Mouse (Mus musculus) embryonic facial prominence, embryonic 13.5 days (tissue): ENCODE measurements around the gene Tescl. TPM values are rescaled to one million over a fixed set of nuclear protein-coding genes. Genes with fewer than 3 reads are reported as not detected.
A peak's percentile ranks its signal among the peaks of the same experiment; 100 is the strongest.

ENCODE experiments used
- ATAC-seq: fragments of 200-750 bp; cut with Nextera tagmentation; 2 replicates; pipeline ENCODE4 v1.8.0; 2017; ENCODE audit warnings: low read depth; ENCODE audit not compliant: insufficient number of reproducible peaks, insufficient read depth, low FRiP score, low TSS enrichment
- H3K27ac ChIP-seq: fragments of 300-500 bp; sonication (generic); 2 replicates; pipeline ENCODE4 v1.5.1; 2015; ENCODE audit warnings: moderate library complexity, mild to moderate bottlenecking, inconsistent platforms
- H3K27me3 ChIP-seq: fragments of 300-500 bp; sonication (generic); 2 replicates; pipeline ENCODE4 v1.6.1; 2015; ENCODE audit warnings: mild to moderate bottlenecking, inconsistent platforms
- H3K36me3 ChIP-seq: fragments of 300-500 bp; sonication (generic); 2 replicates; pipeline ENCODE4 v1.6.1; 2015; ENCODE audit warnings: mild to moderate bottlenecking, inconsistent platforms
- H3K4me1 ChIP-seq: fragments of 300-500 bp; sonication (generic); 2 replicates; pipeline ENCODE4 v1.6.1; 2015; ENCODE audit warnings: inconsistent platforms
- H3K4me2 ChIP-seq: fragments of 300-500 bp; sonication (generic); 2 replicates; pipeline ENCODE4 v1.6.1; 2015; ENCODE audit warnings: moderate library complexity, mild to moderate bottlenecking, inconsistent platforms
- H3K4me3 ChIP-seq: fragments of 300-500 bp; sonication (generic); 2 replicates; pipeline ENCODE4 v1.5.1; 2015; ENCODE audit warnings: mild to moderate bottlenecking, inconsistent platforms
- H3K9ac ChIP-seq: fragments of 300-500 bp; sonication (generic); 2 replicates; pipeline ENCODE4 v1.6.1; 2015; ENCODE audit warnings: mild to moderate bottlenecking, inconsistent platforms
- H3K9me3 ChIP-seq: fragments of 300-500 bp; sonication (generic); 2 replicates; pipeline ENCODE4 v1.6.1; 2016; ENCODE audit warnings: inconsistent platforms
- WGBS: fragments of 180-500 bp; shearing (Covaris S2); methylation state at CpG from one replicate; pipeline ENCODE4 v1.1.7; 2015; ENCODE audit warnings: mixed read lengths; 5-methylcytosine and 5-hydroxymethylcytosine counted together
- polyA plus RNA-seq: library from polyadenylated mRNA; unstranded; fragments of >200 nt; fragmentation: Nextera tagmentation; extraction: Ambion mirVana; gene quantifications from 2 replicates; pipeline ENCODE4 v1.2.1, GENCODE M21; 2015

Tescl gene
- polyA plus RNA-seq, 1 experiment from 2014 or later: 0.25 TPM

GRCm38 (mm10) chr7:24371809-24372145, 38.0 kb upstream of the Tescl start:
- no peak for ATAC-seq
- no peak overlapping the region for H3K9ac ChIP-seq
- H3K27me3 ChIP-seq: peaks cover 4% of the 10 kb centered on the region
- no peaks in the 10 kb centered on the region for H3K9me3 ChIP-seq
- H3K4me3 ChIP-seq: no peak overlapping the region
- H3K4me2 ChIP-seq: no peak overlapping the region
- peaks cover 22% of the 10 kb centered on the region for H3K4me1 ChIP-seq
- no peak overlapping the region for H3K27ac ChIP-seq
- H3K36me3 ChIP-seq: no peaks in the 10 kb centered on the region
- 62% methylated on average over 3 of the region's 3 CpGs for WGBS

GRCm38 (mm10) chr7:24371012-24371808, 37.5 kb upstream of the Tescl start:
- no peaks in the 10 kb centered on the region for H3K36me3 ChIP-seq
- no peak overlapping the region for H3K9ac ChIP-seq
- H3K4me3 ChIP-seq: no peak overlapping the region
- peaks cover 20% of the 10 kb centered on the region for H3K4me1 ChIP-seq
- H3K9me3 ChIP-seq: no peaks in the 10 kb centered on the region
- no peaks in the 10 kb centered on the region for H3K27me3 ChIP-seq
- H3K27ac ChIP-seq: no peak overlapping the region
- no peak for ATAC-seq
- 92% methylated on average over 6 of the region's 7 CpGs for WGBS
- H3K4me2 ChIP-seq: 0 out of 2 replicates have a peak overlapping the region, but pooled peaks have one; percentile 28

- Histone ChIP-seq H3K9me3 (no peaks in the 10 kb centered on the region), H3K27ac (no peak within 1 kb of the TSS), H3K9ac (peak within 1 kb of the TSS; percentile 32; the same call in 1 of the 2 replicates)
Measured at GRCm38 (mm10) chr7:24369731-24370541, 36.2 kb upstream of the Tescl start, which contains the start of gene Kcnn4. Gene Kcnn4 (plus strand): TSS chr7:24370263.

DNA sequence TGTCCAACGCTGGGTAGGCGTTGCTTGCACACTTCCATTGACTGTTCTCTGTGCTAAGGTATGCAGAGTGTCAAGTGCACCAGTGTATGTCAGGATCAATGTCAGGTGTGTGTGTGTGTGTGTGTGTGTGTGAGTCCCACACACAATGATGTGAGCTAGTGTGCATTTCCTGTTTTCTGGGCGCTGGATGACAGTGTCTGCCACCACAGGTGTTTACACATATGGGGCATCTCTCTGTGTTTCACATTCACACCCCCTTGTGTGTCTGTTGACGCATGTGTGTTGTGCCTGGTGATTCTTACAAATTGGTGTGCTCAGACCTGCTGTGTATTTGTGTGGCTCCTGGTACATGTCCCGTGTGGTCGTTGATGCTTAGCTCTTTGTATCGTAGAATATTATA, 35.2 kb upstream of the Tescl start:
- no peak for ATAC-seq
- Histone ChIP-seq H3K27ac (no peak overlapping the region), H3K9ac (no peak overlapping the region), H3K9me3 (no peaks in the 10 kb centered on the region), H3K4me2 (no peak overlapping the region), H3K36me3 (no peaks in the 10 kb centered on the region), H3K4me3 (no peak overlapping the region), H3K4me1 (peaks cover 22% of the 10 kb centered on the region), H3K27me3 (no peaks in the 10 kb centered on the region)
- WGBS: 82% methylated on average over 7 of the region's 7 CpGs

More at GRCm38 (mm10) chr7:24369731-24370541, 36.2 kb upstream of the Tescl start, which contains the start of gene Kcnn4:
- Histone ChIP-seq H3K36me3 (no peaks in the 10 kb centered on the region), H3K4me3 (0 out of 2 replicates have a peak within 1 kb of the TSS, but pooled peaks have one; percentile 7), H3K27me3 (no peaks in the 10 kb centered on the region), H3K4me2 (peak within 1 kb of the TSS; percentile 28; the same call in 1 of the 2 replicates), H3K4me1 (peaks cover 21% of the 10 kb centered on the region)
- ATAC-seq: no peak
- 37% methylated on average over 23 of the region's 23 CpGs for WGBS

- ATAC-seq: no peak
- Histone ChIP-seq H3K4me2 (no peak overlapping the region), H3K4me1 (peaks cover 17% of the 10 kb centered on the region), H3K36me3 (no peaks in the 10 kb centered on the region), H3K27me3 (no peaks in the 10 kb centered on the region), H3K9ac (no peak overlapping the region), H3K27ac (no peak overlapping the region), H3K4me3 (no peak overlapping the region), H3K9me3 (no peaks in the 10 kb centered on the region)
- 57% methylated on average over 4 of the region's 4 CpGs for WGBS
Measured at GRCm38 (mm10) chr7:24368226-24368625, 34.5 kb upstream of the Tescl start.

- WGBS: 72% methylated on average over 15 of the region's 15 CpGs
- no peak for ATAC-seq
- no peak overlapping the region for H3K27ac ChIP-seq
- no peaks in the 10 kb centered on the region for H3K36me3 ChIP-seq
- H3K27me3 ChIP-seq: no peaks in the 10 kb centered on the region
- no peak overlapping the region for H3K4me2 ChIP-seq
- H3K4me3 ChIP-seq: no peak overlapping the region
- peaks cover 12% of the 10 kb centered on the region for H3K4me1 ChIP-seq
- no peaks in the 10 kb centered on the region for H3K9me3 ChIP-seq
- no peak overlapping the region for H3K9ac ChIP-seq
Measured at GRCm38 (mm10) chr7:24366716-24367632, 33.2 kb upstream of the Tescl start.

GRCm38 (mm10) chr7:24365258-24366014, 31.7 kb upstream of the Tescl start:
- ATAC-seq: no peak
- 75% methylated on average over 5 of the region's 5 CpGs for WGBS

DNA sequence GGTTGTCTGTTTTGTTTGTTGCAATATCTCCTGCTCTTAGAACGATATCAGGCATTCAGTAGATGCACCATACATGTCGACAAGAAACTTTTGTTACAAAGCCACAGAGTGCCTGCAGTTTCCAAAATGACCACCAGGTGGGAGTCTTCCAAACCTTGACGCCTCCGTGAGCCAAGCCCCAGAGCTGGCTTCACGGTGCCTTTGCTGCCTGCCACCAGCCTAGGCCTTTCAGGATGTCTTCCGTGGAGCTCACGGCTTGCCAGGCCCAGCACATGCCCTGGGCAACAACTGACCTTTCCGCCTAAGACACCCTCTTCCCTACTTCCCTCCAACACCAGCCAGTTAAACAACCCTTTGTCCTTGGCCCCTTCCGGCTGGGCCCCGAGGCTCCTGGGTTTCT, 31.1 kb upstream of the Tescl start:
- Histone ChIP-seq H3K4me2 (no peak overlapping the region), H3K27me3 (no peaks in the 10 kb centered on the region), H3K9me3 (no peaks in the 10 kb centered on the region), H3K36me3 (no peaks in the 10 kb centered on the region), H3K9ac (no peak overlapping the region), H3K27ac (no peak overlapping the region), H3K4me3 (no peak overlapping the region), H3K4me1 (peaks cover 6% of the 10 kb centered on the region; the same call in 1 of the 2 replicates)
- WGBS: 19% methylated on average over 10 of the region's 10 CpGs
- no peak for ATAC-seq

More at GRCm38 (mm10) chr7:24365258-24366014, 31.7 kb upstream of the Tescl start:
- Histone ChIP-seq H3K36me3 (no peaks in the 10 kb centered on the region), H3K27me3 (no peaks in the 10 kb centered on the region), H3K4me3 (no peak overlapping the region), H3K4me2 (no peak overlapping the region), H3K9me3 (no peaks in the 10 kb centered on the region), H3K27ac (no peak overlapping the region), H3K4me1 (peaks cover 11% of the 10 kb centered on the region), H3K9ac (no peak overlapping the region)

DNA sequence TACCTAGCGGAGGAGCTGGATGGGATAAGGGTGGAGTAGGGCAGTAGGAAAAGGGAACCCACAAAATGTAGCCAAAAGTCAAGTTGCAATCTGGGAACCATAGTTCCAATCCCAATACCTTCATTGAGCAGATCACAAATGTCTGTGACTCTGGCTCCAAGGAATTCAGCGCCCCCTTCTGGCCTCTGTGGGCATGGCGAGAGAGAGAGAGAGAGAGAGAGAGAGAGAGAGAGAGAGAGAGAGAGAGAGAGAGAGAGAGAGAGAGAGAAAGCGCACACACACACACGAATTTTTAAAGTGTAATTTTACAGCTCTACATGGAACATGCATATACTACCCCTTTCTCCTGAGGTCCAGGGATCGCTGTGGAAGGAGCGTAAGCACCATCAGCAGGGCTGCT, 29.5 kb upstream of the Tescl start:
- ATAC-seq: no peak
- Histone ChIP-seq H3K27me3 (no peaks in the 10 kb centered on the region), H3K9me3 (no peaks in the 10 kb centered on the region), H3K36me3 (no peaks in the 10 kb centered on the region), H3K9ac (no peak overlapping the region), H3K4me2 (no peak overlapping the region), H3K27ac (no peak overlapping the region), H3K4me1 (peaks cover 3% of the 10 kb centered on the region; the same call in 1 of the 2 replicates), H3K4me3 (no peak overlapping the region)
- 20% methylated on average over 7 of the region's 7 CpGs for WGBS

GRCm38 (mm10) chr7:24361001-24361400, 27.3 kb upstream of the Tescl start:
- Histone ChIP-seq H3K4me2 (no peak overlapping the region), H3K27me3 (no peaks in the 10 kb centered on the region), H3K36me3 (no peaks in the 10 kb centered on the region), H3K9ac (no peak overlapping the region), H3K4me3 (no peak overlapping the region), H3K9me3 (peaks cover 4% of the 10 kb centered on the region; the same call in 1 of the 2 replicates), H3K27ac (no peak overlapping the region), H3K4me1 (peaks cover 3% of the 10 kb centered on the region; the same call in 1 of the 2 replicates)
- no peak for ATAC-seq
- WGBS: 63% methylated on average over 4 of the region's 4 CpGs
